Comparison of ENCODE assay signal across 10 mouse cellular contexts in genomic region chr9:76138378-76139109, GRCm38 (mm10).
DNase-seq lines count a peak whose midpoint lies in the region; ATAC-seq and TF ChIP-seq lines count a peak whose summit lies in the region.
"Had no signal": no experiment of that assay in that cellular context is flagged by ENCODE, and none has a peak within 500 bp of the region (broad histone marks: within the 10 kb centered on the region; RNA-seq: fewer than 3 reads in every experiment).

No protein-coding gene starts in this region.

- H3K9me3 ChIP-seq in midbrain, postnatal 0 days (ENCODE audit: low read length), result no peaks in the 10 kb centered on the region
- no peaks in the 10 kb centered on the region for H3K9me3 ChIP-seq in midbrain, embryonic 16.5 days (replicated peaks; ENCODE audit: control insufficient read depth, low read length, poor library complexity, severe bottlenecking)
- no peaks in the 10 kb centered on the region for H3K9me3 ChIP-seq in embryonic facial prominence, embryonic 15.5 days (replicated peaks)

- 79% methylated on average over 3 of the region's 3 CpGs for WGBS in midbrain, postnatal 0 days
- 65% methylated on average over 3 of the region's 3 CpGs for WGBS in midbrain, embryonic 16.5 days
- 73% methylated on average over 3 of the region's 3 CpGs for WGBS in embryonic facial prominence, embryonic 15.5 days

- DNase-seq in heart, postnatal 4 days, result peak; percentile 48
- DNase-seq in heart, postnatal 36 days, result no peak
- DNase-seq in midbrain, postnatal 0 days (ENCODE audit: low spot score), result peak; percentile 53
- peak; percentile 27 for DNase-seq in ovary, postnatal 14 days (ENCODE audit: low spot score)
- DNase-seq in adrenal gland, adult 2 months, result no peak
- DNase-seq in spleen, adult 12 weeks (ENCODE audit: low spot score), result no peak
- DNase-seq: cerebellum, adult 9-11 months; thymus, adult 18-20 months had no signal

- H3K27ac ChIP-seq in midbrain, postnatal 0 days (ENCODE audit: low read depth, low read length), result no peak overlapping the region
- no peak overlapping the region for H3K27ac ChIP-seq in midbrain, embryonic 16.5 days (ENCODE audit: low read length)
- H3K27ac ChIP-seq in embryonic facial prominence, embryonic 15.5 days (replicated peaks), result 0 out of 2 replicates have a peak overlapping the region, but pooled peaks have one; percentile 11

- no peak overlapping the region for H3K9ac ChIP-seq in midbrain, postnatal 0 days (replicated peaks; ENCODE audit: low read length, poor library complexity, severe bottlenecking)
- no peak overlapping the region for H3K9ac ChIP-seq in midbrain, embryonic 16.5 days (ENCODE audit: low read depth, low read length)
- H3K9ac ChIP-seq in embryonic facial prominence, embryonic 15.5 days, result no peak overlapping the region

- no peak for TF ChIP-seq CTCF in midbrain, postnatal 0 days (IDR thresholded peaks at IDR 0.05)

- no peaks in the 10 kb centered on the region for H3K4me1 ChIP-seq in midbrain, postnatal 0 days (ENCODE audit: insufficient read depth, low read length)
- H3K4me1 ChIP-seq in midbrain, embryonic 16.5 days (ENCODE audit: control insufficient read depth, insufficient read depth, low read length), result no peaks in the 10 kb centered on the region
- H3K4me1 ChIP-seq in embryonic facial prominence, embryonic 15.5 days, result 0 out of 2 replicates have a peak, but pooled peaks cover 5% of the 10 kb centered on the region

- ATAC-seq in midbrain, postnatal 0 days (ENCODE audit: low FRiP score), result no peak
- no peak for ATAC-seq in midbrain, embryonic 16.5 days
- ATAC-seq in embryonic facial prominence, embryonic 15.5 days (ENCODE audit: insufficient number of reproducible peaks, low FRiP score, low TSS enrichment, low read depth), result peak; percentile 72

- intact Hi-C loops in heart, postnatal 36 days (cut with DNase I), result no loop called here

- no peaks in the 10 kb centered on the region; the same call in 1 of the 2 replicates for H3K27me3 ChIP-seq in midbrain, postnatal 0 days (ENCODE audit: insufficient read depth, low read length)
- H3K27me3 ChIP-seq in midbrain, embryonic 16.5 days (ENCODE audit: control insufficient read depth, insufficient read depth, low read depth, low read length), result no peaks in the 10 kb centered on the region
- H3K27me3 ChIP-seq in embryonic facial prominence, embryonic 15.5 days, result no peaks in the 10 kb centered on the region

- H3K4me3 ChIP-seq in midbrain, postnatal 0 days (ENCODE audit: low read depth, low read length), result no peak overlapping the region
- H3K4me3 ChIP-seq in midbrain, embryonic 16.5 days (ENCODE audit: low read depth, low read length), result no peak overlapping the region
- H3K4me3 ChIP-seq in embryonic facial prominence, embryonic 15.5 days (replicated peaks), result no peak overlapping the region

- H3K4me2 ChIP-seq in midbrain, postnatal 0 days (ENCODE audit: low read depth, low read length, poor library complexity, severe bottlenecking), result no peak overlapping the region
- no peak overlapping the region for H3K4me2 ChIP-seq in midbrain, embryonic 16.5 days (ENCODE audit: low read length)
- H3K4me2 ChIP-seq in embryonic facial prominence, embryonic 15.5 days (replicated peaks), result no peak overlapping the region

- no peaks in the 10 kb centered on the region for H3K36me3 ChIP-seq in midbrain, postnatal 0 days (ENCODE audit: insufficient read depth, low read length)
- H3K36me3 ChIP-seq in midbrain, embryonic 16.5 days (ENCODE audit: control insufficient read depth, insufficient read depth, low read length), result no peaks in the 10 kb centered on the region
- no peaks in the 10 kb centered on the region for H3K36me3 ChIP-seq in embryonic facial prominence, embryonic 15.5 days

Comparison
In these comparisons a context has a peak if more than half of its experiments do, and no peak if none do; other contexts are left out.
1. DNase-seq: peak in heart, postnatal 4 days (single experiment), midbrain, postnatal 0 days (single experiment) and ovary, postnatal 14 days (single experiment); none in heart, postnatal 36 days (0 of 2), adrenal gland, adult 2 months (single experiment) and spleen, adult 12 weeks (single experiment).